Mouse (Mus musculus): ENCODE measurements around the gene Ino80b. TPM values are rescaled to one million over a fixed set of nuclear protein-coding genes. Genes with fewer than 3 reads are reported as not detected.

Gene Ino80b
- 40.0 TPM for polyA plus RNA-seq (2017; shearing (Covaris generic))

GRCm38 (mm10) chr6:83125331-83125730, at the start of gene Ino80b:
TSS of gene Ino80b (minus strand) at chr6:83125431.

GRCm38 (mm10) chr6:83165607-83166242, 40.5 kb upstream of the Ino80b start, which contains the start of gene Dctn1:
TSS of gene Dctn1 (plus strand) at chr6:83165920.

GRCm38 (mm10) chr6:83156259-83156684, 31.0 kb upstream of the Ino80b start, which contains the start of the genes Wdr54 and 1700003E16Rik:
TSS of gene Wdr54 (minus strand) at chr6:83156397.
TSS of gene 1700003E16Rik (plus strand) at chr6:83156404.

GRCm38 (mm10) chr6:83134951-83135513, 9.8 kb upstream of the Ino80b start, which contains the start of gene Rtkn:
TSS of gene Rtkn (plus strand) at chr6:83135463.

GRCm38 (mm10) chr6:83120930-83121862, 4.0 kb downstream of the Ino80b start, which contains the start of gene Wbp1:
TSS of gene Wbp1 (minus strand) at chr6:83121559.

GRCm38 (mm10) chr6:83115011-83115671, 10.1 kb downstream of the Ino80b start, which contains the start of gene Mogs:
TSS of gene Mogs (plus strand) at chr6:83115496.

GRCm38 (mm10) chr6:83108762-83109668, 16.2 kb downstream of the Ino80b start, which contains the start of gene Mrpl53:
TSS of gene Mrpl53 (plus strand) at chr6:83109040.

GRCm38 (mm10) chr6:83101316-83101687, 23.9 kb downstream of the Ino80b start, which contains the start of the genes Ccdc142 and Gm42688:
TSS of gene Ccdc142 (plus strand) at chr6:83101601.
TSS of gene Gm42688 (plus strand) at chr6:83101617.

GRCm38 (mm10) chr6:83086121-83087035, 38.9 kb downstream of the Ino80b start, which contains the start of gene Lbx2:
TSS of gene Lbx2 (plus strand) at chr6:83086367.

GRCm38 (mm10) chr6:83077630-83078323, 47.5 kb downstream of the Ino80b start, which contains the start of gene Pcgf1:
TSS of gene Pcgf1 (plus strand) at chr6:83077869.

Other genes starting within 250 kb of the Ino80b start
- gene Sema4f, start 185.7 kb downstream of the Ino80b start, polyA plus RNA-seq (2017; shearing (Covaris generic)), result 15.4 TPM
- gene M1ap, start 178.5 kb downstream of the Ino80b start, polyA plus RNA-seq (2017; shearing (Covaris generic)), result not detected
- 13.8 TPM for gene Dok1, start 92.0 kb downstream of the Ino80b start, polyA plus RNA-seq (2017; shearing (Covaris generic))
- gene Loxl3, start 91.3 kb downstream of the Ino80b start, polyA plus RNA-seq (2017; shearing (Covaris generic)), result not detected
- gene Aup1, start 70.9 kb downstream of the Ino80b start, polyA plus RNA-seq (2017; shearing (Covaris generic)), result 486 TPM
- 45.1 TPM for gene Htra2, start 70.2 kb downstream of the Ino80b start, polyA plus RNA-seq (2017; shearing (Covaris generic))
- 3.1 TPM for gene Dqx1, start 67.6 kb downstream of the Ino80b start, polyA plus RNA-seq (2017; shearing (Covaris generic))
- not detected for gene Tlx2, start 55.1 kb downstream of the Ino80b start, polyA plus RNA-seq (2017; shearing (Covaris generic))
- gene Pcgf1, start 47.6 kb downstream of the Ino80b start, polyA plus RNA-seq (2017; shearing (Covaris generic)), result 24.7 TPM
- gene Lbx2, start 39.1 kb downstream of the Ino80b start, polyA plus RNA-seq (2017; shearing (Covaris generic)), result not detected
- 3.0 TPM for gene Ccdc142, start 23.8 kb downstream of the Ino80b start, polyA plus RNA-seq (2017; shearing (Covaris generic))
- gene Gm42688, start 23.8 kb downstream of the Ino80b start, polyA plus RNA-seq (2017; shearing (Covaris generic)), result 7.4 TPM
- 43.7 TPM for gene Mrpl53, start 16.4 kb downstream of the Ino80b start, polyA plus RNA-seq (2017; shearing (Covaris generic))
- gene Mogs, start 9.9 kb downstream of the Ino80b start, polyA plus RNA-seq (2017; shearing (Covaris generic)), result 65.1 TPM
- 37.0 TPM for gene Wbp1, start 3.9 kb downstream of the Ino80b start, polyA plus RNA-seq (2017; shearing (Covaris generic))
- not detected for gene Rtkn, start 10.0 kb upstream of the Ino80b start, polyA plus RNA-seq (2017; shearing (Covaris generic))
- not detected for gene Wdr54, start 31.0 kb upstream of the Ino80b start, polyA plus RNA-seq (2017; shearing (Covaris generic))
- gene 1700003E16Rik, start 31.0 kb upstream of the Ino80b start, polyA plus RNA-seq (2017; shearing (Covaris generic)), result not detected
- gene Dctn1, start 40.5 kb upstream of the Ino80b start, polyA plus RNA-seq (2017; shearing (Covaris generic)), result 75.9 TPM
- not detected for gene Slc4a5, start 94.4 kb upstream of the Ino80b start, polyA plus RNA-seq (2017; shearing (Covaris generic))
- gene Mthfd2, start 200.5 kb upstream of the Ino80b start, polyA plus RNA-seq (2017; shearing (Covaris generic)), result 63.8 TPM
- gene Mob1a, start 200.6 kb upstream of the Ino80b start, polyA plus RNA-seq (2017; shearing (Covaris generic)), result 155 TPM
- 58.7 TPM for gene Bola3, start 223.7 kb upstream of the Ino80b start, polyA plus RNA-seq (2017; shearing (Covaris generic))